Mouse (Mus musculus) cerebellum, adult (tissue): ENCODE measurements around the gene Rita1.
A peak's percentile ranks its signal among the peaks of the same experiment; 100 is the strongest.

ENCODE experiments used
- ATAC-seq: cut with Nextera tagmentation; 2 replicates; pipeline ENCODE4 v1.9.2; 2017; ENCODE audit warnings: mild to moderate bottlenecking, moderate library complexity, mixed read lengths; ENCODE audit not compliant: insufficient number of reproducible peaks, low FRiP score, low TSS enrichment

The Rita1 gene

DNA sequence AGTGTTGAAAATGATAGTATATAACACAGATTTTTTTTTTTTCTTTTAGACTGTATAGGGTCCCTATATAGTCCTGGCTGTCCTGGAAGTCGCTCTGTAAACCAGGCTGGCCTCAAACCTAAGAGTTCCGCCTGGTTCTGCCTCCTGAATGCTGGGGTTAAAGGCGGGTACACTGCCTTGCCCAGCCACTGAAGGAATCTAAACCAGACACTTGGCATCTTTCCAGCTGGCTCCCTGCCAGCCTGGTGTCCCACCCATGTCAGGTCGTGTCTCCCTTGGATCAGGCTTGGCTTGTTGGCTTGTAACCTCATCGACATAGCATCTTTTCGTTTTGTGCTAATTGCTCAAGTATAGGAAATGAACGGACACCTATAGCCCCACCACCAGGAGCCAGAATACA is 16.2 kb upstream of the Rita1 start:
- no peak for ATAC-seq

DNA sequence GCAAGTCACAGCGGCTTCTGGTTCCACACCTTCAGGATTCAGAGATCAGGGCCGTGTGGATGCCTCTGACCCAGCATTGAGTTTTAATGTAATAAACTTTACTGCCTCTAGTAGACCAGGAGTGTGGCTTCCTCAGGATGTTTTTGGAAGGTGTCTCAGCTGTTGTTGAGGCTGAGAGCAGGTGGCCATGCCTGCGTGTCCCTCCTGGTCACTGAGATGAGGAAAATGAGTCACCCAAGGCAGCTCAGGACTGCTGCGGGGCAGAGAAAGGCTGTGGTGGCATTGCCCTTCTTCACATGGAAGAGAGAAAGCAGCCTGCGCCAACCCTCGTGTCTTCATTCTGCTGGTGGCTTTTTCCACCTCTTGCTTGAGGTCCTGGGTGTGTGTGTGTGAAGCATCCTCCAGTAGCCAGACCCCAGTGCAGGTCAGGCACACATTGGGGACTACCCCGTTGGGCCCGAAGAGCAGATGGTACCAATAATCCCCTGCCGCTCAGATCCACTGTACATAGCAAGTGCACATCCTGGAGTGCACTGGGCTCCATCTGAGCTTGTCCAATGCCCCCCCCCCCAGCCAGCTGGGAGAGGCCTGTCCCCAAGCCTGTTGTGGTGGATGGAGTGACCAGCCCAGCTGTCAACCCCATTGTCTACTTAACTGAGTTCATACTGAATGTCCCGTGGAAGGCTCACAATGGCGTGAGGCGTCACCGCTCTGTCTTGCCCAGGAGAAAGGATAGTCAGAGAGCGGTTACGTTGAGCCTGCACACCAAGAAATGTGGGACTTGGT is 15.3 kb upstream of the Rita1 start:
- ATAC-seq, result no peak

DNA sequence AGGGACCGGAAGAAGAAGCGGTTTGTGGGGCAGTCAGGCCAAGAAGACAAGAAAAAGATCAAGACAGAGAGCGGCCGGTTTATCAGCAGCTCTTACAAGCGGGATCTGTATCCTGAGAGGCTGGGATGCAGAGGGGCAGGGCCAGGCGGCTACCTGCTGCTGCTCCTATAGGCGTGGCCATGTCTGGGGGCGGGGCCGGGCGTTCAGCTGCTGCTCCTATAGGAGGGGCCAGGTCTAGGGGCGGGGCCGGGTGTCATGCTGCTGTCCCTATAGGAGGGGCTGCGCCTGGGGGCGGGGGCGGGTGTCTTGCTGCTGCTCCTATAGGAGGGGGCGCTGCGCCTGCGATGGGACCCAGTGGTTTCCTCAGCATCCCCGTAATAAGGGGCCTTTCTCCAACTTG is 14.0 kb upstream of the Rita1 start:
- no peak for ATAC-seq

DNA sequence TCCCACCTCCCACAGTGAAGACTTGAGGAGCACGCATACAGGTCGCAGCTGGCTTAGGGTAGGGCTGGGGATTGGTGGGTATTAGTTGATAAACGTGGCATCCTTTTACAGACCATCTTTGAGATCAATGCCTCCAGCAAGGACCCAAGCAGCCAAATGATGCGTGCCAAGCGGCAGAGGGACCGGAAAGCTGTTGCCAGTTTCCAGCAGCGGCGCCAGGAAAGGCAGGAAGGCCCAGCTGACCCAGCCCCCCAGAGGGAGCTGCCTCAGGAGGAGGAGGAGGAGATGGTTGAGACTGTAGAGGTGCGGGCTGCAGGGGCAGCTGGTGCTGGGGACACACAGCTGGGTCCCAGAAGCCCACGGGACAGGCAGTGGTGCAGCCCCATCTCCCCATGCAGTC is 12.0 kb upstream of the Rita1 start:
- no peak for ATAC-seq

DNA sequence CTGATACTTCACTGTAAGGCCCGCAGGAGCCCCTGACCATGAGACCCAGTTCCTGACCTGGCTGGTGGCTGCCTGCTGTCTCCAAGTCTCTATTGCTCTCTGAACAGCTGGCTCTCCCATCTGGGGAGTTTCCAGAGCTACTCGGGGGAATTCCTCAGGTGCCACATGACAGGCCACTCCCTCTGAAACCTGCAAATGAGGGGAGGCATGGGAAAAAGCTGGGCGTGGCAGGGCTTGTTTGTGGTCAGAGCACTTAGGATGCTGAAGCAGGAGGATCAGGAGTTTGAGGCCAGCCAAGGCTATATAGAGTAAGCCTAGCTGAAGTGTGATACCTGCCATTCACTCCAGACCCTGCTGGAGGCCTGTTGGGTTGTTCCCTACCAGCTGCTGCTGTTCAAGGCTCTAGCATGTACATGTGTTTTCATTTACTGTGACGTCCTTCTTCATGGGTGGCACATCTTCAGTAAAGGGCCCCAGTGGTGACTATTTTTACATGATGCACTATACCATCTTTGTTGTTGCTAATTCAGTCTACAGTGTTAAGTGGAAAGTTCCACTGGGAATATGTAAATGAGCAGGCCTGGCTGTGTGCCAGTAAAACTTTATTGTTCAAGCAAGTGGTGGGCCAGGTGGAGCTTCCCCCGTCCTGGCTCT is 9.9 kb upstream of the Rita1 start:
- no peak for ATAC-seq

DNA sequence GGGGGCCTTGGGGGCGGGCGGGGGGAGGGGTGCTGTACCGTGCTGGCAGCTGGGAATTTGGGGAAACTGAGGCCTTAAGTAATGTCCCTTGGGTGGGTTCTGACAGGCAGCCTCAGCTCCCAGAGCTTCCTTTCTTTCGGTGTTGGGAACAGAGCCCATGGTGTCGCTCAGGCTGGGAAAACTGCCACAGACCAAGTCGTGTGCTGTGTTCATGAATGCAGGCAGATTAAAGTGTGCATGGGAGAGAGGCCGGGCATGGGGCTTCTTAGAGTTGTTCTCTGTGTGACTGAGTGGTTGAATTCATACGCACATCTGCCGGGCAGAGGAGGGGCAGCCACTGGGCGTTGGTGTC is 9.4 kb upstream of the Rita1 start:
- ATAC-seq, result no peak

DNA sequence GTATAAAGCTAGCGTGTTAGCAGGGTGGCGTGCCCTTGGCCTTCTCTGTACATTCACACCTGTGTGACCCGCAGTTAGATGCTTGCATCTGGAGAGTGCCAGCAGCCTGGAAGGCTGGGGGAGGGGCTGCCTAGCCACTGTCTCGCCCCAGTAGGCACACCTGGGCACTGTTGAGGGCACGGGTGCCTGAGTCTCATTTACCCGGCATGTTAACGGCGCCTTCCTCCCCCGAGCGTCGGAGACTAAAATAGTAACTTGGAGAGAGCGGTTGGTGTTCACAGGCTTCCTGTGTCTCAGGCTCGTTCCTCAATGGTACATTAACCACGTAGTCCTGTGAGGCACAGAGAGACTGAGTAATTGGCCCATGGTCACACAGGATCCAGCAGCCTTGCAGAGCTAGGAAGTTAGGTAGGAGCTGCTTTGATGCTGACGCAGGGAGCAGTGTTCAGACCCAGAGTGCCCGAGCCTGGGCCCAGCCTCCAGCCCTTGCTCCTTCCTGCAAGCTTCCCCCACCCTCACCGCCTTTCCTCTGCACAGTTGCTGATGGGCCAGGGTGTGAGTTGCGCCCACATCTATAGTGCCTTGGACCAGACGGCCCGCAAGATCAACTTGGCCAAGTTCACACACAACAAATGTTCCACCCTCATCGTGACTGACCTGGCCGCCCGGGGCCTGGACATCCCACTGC is 8.8 kb upstream of the Rita1 start:
- no peak for ATAC-seq

DNA sequence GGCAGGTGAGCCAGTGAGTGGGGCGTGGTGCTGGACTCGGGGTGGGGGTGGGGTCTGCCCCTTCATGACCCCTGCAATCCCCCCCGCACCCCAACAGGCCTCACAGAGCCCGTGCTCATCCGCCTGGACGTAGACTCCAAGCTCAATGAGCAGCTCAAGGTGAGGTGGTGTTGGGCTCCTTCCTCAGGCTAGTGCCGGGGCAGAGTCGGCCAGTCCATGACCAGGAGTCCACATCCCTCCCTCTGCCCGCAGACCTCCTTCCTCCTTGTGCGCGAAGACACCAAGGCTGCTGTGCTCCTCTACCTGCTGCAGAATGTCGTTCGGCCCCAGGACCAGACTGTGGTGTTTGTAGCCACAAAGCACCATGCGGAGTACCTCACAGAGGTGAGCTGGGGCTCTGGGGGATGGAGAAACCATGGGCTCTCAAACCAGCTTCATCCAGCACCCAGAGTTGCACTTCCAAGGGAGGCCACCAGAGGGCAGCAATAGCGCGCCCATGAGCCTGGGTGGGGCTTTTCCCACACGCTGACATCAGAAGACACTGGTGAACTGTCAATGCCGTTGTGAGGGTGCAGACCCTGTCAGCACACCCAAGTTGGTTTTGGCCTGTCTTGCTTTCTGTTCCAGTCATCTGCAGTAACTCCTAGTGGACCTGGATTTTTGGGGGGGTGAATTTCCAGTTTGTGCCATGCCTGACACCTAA is 8.1 kb upstream of the Rita1 start:
- no peak for ATAC-seq

DNA sequence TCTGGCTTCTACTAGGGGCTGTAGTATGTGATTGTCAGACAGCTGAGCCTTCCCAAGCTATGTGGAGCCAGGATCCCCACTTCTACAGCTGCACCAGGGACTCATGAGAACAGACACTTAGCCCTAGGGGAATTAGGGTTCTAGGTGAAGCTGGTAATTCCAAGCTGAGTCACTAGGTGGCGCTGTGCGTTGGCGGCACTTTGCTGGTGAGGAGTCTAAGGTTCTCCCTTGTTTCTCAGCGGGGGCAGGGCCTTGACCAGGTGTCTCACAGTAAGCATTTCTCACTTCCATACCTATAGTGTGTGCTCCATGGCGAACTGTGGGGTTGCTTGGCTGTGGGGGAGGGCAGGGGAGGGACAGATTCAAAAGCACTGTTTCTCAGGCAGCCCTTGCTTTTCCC is 6.8 kb upstream of the Rita1 start:
- ATAC-seq, result peak; percentile 45; the same call in 1 of the 2 replicates

DNA sequence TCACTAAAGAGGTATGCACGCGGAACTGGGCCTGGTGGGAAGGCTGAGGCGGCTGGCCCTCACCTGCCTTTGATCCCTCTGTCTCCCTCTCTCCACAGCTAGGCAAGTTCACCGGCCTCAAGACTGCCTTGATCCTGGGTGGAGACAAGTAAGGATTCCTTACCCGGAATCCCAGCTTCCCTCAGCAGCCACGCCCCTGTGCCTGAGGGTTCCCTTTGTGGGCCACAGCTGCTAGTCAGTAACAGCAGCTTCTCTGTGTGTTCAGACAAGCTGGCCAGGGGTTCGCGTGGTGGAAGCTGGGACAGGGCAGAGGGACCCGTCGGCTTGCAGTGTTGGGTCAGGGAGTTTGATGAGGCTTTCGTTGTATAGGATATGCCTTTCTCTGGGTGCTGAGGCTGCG is 6.4 kb upstream of the Rita1 start:
- ATAC-seq, result no peak

DNA sequence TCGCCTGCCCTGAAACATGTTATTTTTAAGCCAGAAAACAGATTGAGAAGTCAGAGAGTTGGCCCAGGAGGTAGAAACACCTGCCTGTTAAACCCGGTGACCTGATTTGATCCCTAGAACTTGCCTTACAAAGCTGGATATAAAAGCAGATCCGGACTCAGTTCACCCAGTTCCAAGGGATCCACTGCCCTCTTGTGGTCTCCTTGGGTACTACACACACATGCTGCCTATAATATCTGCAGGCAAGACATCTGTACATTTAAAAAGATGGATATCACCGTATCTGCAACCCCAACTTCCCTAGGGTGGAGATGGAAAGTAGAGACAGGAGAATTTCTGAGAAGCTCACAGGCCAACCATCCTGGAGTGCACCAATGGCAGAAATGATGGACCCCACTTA is 3.5 kb upstream of the Rita1 start:
- ATAC-seq, result no peak

DNA sequence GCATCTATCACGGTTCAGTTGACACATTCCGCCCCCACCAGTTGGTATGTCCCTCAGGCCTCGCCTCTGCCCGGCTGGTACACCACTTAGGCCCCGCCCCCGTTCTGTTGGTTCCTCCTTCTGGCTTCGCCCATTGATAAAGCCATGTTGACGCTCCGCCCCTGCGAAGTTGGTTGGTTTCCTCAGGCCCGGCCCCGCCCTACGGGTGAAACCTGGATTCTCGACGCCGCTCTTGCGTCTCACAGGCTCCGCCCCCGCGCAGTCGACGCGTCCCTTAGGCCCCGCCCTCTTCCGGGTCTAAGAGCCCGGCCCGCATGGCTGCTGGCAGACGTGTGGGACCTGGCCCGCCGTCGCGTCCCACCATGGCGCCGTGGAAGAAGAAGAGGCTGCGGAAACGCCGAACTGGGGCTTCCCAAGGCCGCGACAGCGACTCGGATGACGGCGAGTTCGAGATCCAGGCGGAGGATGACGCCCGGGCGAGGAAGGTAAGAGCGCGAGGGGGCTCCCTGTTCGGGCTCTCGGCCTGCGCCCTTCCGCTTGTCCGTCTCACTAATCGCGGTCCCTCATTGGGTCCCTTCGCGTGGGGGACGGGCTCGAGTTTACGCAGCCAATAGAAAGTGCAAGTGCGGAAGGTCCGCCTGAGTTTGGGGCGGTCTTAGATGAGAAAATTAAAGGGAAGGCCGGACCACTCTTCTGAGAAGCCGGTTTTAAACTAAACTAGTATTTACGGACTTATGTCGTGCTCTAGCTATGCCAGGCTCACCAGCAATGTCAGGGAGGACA is 624 bp upstream of the Rita1 start:
- ATAC-seq, result peak; percentile 86

DNA sequence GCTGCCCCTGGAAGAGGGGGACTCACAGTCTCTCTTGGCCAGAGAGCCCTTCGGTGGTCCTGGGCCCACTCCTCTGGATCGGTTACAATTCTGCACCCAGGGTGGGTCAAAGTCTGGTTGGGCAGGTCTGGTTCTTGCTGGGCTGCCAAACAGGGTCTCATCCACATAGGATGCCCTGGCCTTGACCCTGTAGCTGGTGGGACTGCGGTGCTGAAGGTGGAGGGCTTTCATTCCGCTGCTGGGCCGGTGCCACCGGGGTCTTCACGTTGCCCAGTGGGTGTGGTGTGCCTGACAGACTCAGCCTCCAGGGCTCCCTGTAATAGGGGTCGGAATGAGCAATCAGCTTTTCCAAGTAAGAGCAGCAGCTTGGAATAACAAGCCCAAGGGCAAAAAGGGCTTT is 973 bp downstream of the Rita1 start:
- ATAC-seq, result no peak

DNA sequence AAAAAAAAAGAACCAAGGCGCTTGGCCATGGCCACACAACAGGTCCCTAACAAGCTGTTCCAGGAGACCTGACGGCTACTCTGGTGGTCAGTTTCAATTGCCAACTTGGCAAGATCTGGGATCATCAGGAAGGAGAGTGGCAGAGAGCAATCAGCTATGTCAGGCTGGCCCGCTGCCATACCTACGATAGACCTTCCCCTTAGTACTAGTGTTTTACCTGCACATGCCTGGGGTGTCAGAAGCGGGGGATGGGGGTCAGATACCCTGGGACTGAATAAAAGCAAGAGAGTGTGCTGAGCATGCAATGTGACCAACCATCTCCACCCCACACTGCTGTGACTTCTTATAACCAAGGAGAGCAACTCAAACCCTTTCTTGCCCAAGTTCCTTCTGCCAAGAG is 1.5 kb downstream of the Rita1 start:
- no peak for ATAC-seq

DNA sequence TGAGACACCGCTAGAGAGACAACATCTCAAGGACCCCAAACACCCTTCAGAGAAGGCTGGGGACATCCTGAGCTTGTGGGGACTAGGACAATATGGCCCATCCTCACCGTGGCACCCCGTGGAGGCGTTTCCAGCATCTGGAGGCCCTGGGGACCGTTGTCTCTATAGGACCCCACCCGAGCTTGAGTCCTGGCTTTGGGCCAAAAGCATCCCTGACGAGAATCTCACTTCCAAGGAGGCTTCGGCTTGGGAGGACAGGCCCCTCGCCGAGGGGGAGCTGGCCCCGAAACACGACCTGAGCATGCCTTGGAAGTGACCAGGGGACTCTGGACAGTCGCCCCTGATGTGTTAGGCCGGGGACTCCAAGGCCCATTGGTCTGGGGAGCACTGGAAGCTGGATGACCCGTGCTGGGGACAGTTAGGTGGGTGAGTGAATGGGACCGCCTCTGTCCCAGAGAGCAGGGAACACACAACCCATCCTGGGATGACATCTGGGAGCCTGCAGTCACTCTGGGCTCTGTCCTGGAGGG is 3.1 kb downstream of the Rita1 start:
- ATAC-seq, result no peak

DNA sequence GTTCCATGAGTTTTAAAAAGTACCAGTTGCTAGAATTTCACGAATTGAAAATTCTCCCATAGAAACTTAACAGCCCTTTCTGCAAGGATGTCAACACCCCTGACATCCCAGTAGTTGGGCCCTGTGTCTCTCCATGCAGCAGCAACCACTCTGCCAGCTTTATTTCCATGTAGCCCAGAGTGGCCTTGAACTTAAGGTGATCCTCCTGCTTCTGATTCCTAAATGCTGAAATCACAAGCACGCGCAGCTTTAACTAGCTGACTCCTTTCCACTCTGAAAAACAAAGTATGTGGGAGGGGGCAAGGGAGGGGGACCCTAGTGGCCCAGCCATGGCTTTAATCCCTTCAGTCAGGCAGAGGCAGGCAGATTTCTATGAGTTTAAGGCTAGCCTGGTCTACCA is 5.1 kb downstream of the Rita1 start:
- no peak for ATAC-seq

DNA sequence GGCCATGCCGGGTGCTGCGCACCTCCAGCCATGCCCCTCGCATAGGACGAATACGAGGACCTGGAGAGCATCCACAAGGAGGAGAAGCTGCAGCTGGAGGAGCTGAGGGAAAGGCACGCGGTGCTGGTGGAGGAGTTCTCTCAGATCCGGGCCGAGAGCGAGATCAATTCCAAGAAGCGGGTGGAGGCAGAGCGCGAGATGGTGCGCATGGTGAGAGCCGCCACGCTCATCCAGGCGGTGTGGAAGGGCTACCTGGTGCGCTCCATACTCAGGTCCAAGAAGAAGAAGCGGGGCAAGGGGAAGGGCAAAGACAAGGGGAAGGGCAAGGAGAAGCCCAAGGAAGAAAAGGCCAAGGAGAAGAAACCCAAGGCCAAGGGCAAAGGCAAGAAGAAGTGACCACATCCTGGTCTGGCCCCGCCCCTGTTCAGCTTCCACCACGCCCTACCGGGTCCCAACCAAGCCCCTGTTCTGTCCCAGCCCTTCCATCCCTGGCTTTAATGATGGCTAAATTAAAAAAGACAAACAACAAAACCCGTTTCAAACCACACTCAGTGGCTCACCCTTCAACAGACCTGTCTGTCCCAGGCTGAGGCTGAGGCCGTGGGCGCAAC is 5.7 kb downstream of the Rita1 start:
- no peak for ATAC-seq

DNA sequence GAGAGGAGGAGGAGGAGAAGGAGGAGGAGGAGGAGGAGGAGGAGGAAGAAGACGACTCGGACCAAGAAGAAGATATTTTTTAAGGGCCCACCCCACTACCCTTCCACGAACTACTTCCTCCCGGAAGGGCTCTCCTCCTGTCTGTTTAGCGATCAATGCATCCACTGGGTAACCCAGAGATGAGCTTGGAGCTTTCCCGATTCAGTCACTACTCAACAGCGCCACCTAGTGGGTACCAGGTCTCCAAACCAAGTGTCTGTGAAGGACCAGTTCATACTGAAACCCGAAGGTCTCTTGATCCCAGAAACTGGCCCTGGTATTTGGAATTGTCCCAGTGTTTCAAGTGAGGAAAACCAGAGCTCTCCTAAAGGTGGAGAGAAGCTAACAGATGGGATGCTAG is 6.7 kb downstream of the Rita1 start:
- peak; percentile 53 for ATAC-seq

DNA sequence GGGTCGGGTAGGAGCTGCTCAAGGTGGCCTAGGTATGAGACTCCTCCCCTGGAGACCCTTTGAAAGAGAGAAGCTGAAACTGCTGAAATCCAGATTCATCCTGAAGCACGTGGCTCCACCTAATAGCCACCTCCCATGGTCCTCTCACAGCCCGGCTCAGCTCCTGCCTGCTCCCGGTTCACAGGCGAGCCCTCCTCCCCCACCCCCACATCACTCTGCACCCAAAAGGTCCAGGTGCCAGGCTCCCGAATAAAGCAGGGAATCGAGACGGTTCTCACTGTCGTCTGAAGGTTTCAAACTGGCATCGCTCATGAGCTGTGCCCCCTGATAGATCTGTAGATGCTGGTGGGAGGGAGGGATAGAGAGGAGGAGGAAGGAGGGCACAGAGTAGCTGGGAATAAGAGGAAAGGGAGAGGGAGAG is 7.1 kb downstream of the Rita1 start:
- no peak for ATAC-seq

DNA sequence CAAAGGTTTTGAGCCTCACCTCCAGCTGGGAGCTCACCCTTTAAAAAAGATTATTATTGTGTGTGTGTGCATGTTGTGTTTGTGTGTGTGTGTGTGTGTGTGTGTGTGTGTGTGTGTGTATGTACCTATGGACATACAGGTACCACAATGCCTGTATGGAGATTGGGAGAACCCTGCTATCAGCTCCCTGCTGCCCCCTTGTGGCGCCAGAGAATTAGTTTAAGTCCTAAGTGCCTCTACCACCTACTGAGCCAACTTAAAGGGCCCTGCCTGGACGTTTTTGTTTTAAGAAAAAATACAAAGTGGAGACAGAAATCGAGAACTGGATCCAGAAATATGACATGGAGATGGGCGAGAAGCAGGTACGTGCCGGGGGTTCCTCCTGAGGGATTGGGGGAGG is 7.5 kb downstream of the Rita1 start:
- no peak for ATAC-seq
